Mouse (Mus musculus) CH12.LX (cell line): ENCODE measurements at regions not wholly inside any gene's neighbourhood (a gene's known extent, or its start where the extent isn't known, plus 50 kb on each side); places are given as distances from the start of the nearest gene placed in this dataset.

Experiments
- DNase-seq: peaks from one replicate; pipeline ENCODE4 v3.0.0-alpha.2; 2013; ENCODE audit errors: extremely low read depth
- H3K27ac ChIP-seq: 2 replicates; pipeline ENCODE4 v1.5.1; 2012; ENCODE audit warnings: low read depth, mild to moderate bottlenecking, control low read depth, moderate library complexity; ENCODE audit not compliant: insufficient read depth
- H3K27me3 ChIP-seq: replicated peaks from 2 replicates; pipeline ENCODE3; 2012; ENCODE audit warnings: inconsistent platforms
- H3K36me3 ChIP-seq, 2 experiments: replicated peaks in 1 of 2; 2 replicates each; pipeline versions ENCODE3 to v1.6.1; 2012; ENCODE audit warnings: inconsistent platforms in 1 of 2, low read length in 1 of 2, mild to moderate bottlenecking in 1 of 2, mixed read lengths in 1 of 2, moderate library complexity in 1 of 2; ENCODE audit not compliant: control insufficient read depth in 1 of 2, insufficient read depth in 1 of 2
- H3K4me1 ChIP-seq, 2 experiments: 2 replicates each; pipeline ENCODE4 v1.6.1; 2012; ENCODE audit warnings: inconsistent platforms in 1 of 2, moderate library complexity in 1 of 2; ENCODE audit not compliant: insufficient read depth in 2 of 2, control insufficient read depth in 1 of 2
- H3K4me2 ChIP-seq: 2 replicates; pipeline ENCODE4 v1.6.1; 2012; ENCODE audit warnings: low read depth, mild to moderate bottlenecking, control low read depth; ENCODE audit not compliant: poor library complexity, insufficient read depth, severe bottlenecking
- H3K4me3 ChIP-seq, 3 experiments: fragments of 150-350 bp in 1 of 3; sonication (generic) in 1 of 3; replicated peaks in 1 of 3; 2 replicates each; pipeline versions ENCODE3 to v1.5.1; 2011 to 2012; ENCODE audit warnings: low read depth in 2 of 3, low read length in 2 of 3, mild to moderate bottlenecking in 2 of 3, moderate library complexity in 2 of 3, control low read depth in 1 of 3, improper control_type of control experiment in 1 of 3, inconsistent platforms in 1 of 3, mixed read lengths in 1 of 3; ENCODE audit not compliant: poor library complexity in 1 of 3
- H3K79me2 ChIP-seq: replicated peaks from 2 replicates; pipeline ENCODE4 v1.6.1; 2012; ENCODE audit warnings: mild to moderate bottlenecking, moderate library complexity; ENCODE audit not compliant: control insufficient read depth, poor library complexity, insufficient read depth, severe bottlenecking; ENCODE audit errors: extremely low read depth
- H3K9ac ChIP-seq: 2 replicates; pipeline ENCODE4 v1.6.1; 2012; ENCODE audit warnings: low read depth, mild to moderate bottlenecking, control low read depth, moderate library complexity; ENCODE audit not compliant: insufficient read depth
- H3K9me3 ChIP-seq: replicated peaks from 2 replicates; pipeline ENCODE3; 2012; ENCODE audit warnings: low read length, inconsistent platforms, mixed read lengths
- BHLHE40 ChIP-seq: IDR thresholded peaks from 2 replicates; pipeline ENCODE4 v1.6.1; 2011; ENCODE audit warnings: mild to moderate bottlenecking, low read depth, low read length, improper control_type of control experiment
- CHD2 ChIP-seq: IDR thresholded peaks from 2 replicates; pipeline ENCODE4 v1.6.1; 2011; ENCODE audit warnings: low read length, improper control_type of control experiment
- CTCF ChIP-seq, 2 experiments: IDR thresholded peaks in 1 of 2; conservative IDR thresholded peaks in 1 of 2; 2 replicates each; pipeline ENCODE4 v1.5.1; 2011 to 2012; ENCODE audit warnings: low read depth in 2 of 2, low read length in 2 of 2, improper control_type of control experiment in 1 of 2, inconsistent platforms in 1 of 2, mild to moderate bottlenecking in 1 of 2, moderate library complexity in 1 of 2
- E2F4 ChIP-seq: IDR thresholded peaks from 2 replicates; pipeline ENCODE4 v1.6.1; 2011; ENCODE audit warnings: low read depth, low read length, improper control_type of control experiment; ENCODE audit not compliant: insufficient replicate concordance
- MEF2A ChIP-seq: IDR thresholded peaks from 2 replicates; pipeline ENCODE4 v1.6.1; 2014; ENCODE audit warnings: low read depth, mild to moderate bottlenecking, inconsistent platforms, low read length, improper control_type of control experiment, borderline replicate concordance
- PAX5 ChIP-seq: IDR thresholded peaks from 2 replicates; pipeline ENCODE4 v1.6.1; 2012; ENCODE audit warnings: low read length, inconsistent platforms, mixed read lengths
- POLR2A ChIP-seq: IDR thresholded peaks from 2 replicates; pipeline ENCODE4 v1.6.1; 2011; ENCODE audit warnings: low read depth, mild to moderate bottlenecking, improper control_type of control experiment, low read length
- RAD21 ChIP-seq: IDR thresholded peaks from 2 replicates; pipeline ENCODE4 v1.6.1; 2011; ENCODE audit warnings: low read depth, mild to moderate bottlenecking, low read length, improper control_type of control experiment, moderate library complexity
- SMC3 ChIP-seq: IDR thresholded peaks from 2 replicates; pipeline ENCODE4 v1.6.1; 2011; ENCODE audit warnings: low read depth, low read length, improper control_type of control experiment
- TBP ChIP-seq: conservative IDR thresholded peaks from 2 replicates; pipeline ENCODE4 v1.6.1; 2011; ENCODE audit warnings: low read depth, low read length, improper control_type of control experiment
- TCF12 ChIP-seq: IDR thresholded peaks from 2 replicates; pipeline ENCODE4 v1.6.1; 2014; ENCODE audit warnings: low read depth, mild to moderate bottlenecking, inconsistent platforms, low read length, improper control_type of control experiment
- UBTF ChIP-seq: IDR thresholded peaks from 2 replicates; pipeline ENCODE4 v1.6.1; 2012; ENCODE audit warnings: low read depth, mild to moderate bottlenecking, inconsistent platforms, low read length, improper control_type of control experiment, moderate library complexity
- USF1 ChIP-seq: IDR thresholded peaks from 2 replicates; pipeline ENCODE4 v1.6.1; 2014; ENCODE audit warnings: low read depth, mild to moderate bottlenecking, inconsistent platforms, low read length, improper control_type of control experiment
- ZKSCAN1 ChIP-seq: IDR thresholded peaks from 2 replicates; pipeline ENCODE4 v1.6.1; 2012; ENCODE audit warnings: low read depth, inconsistent platforms, low read length, improper control_type of control experiment, borderline replicate concordance
- dilution Hi-C: fragments of 300-500 bp; cut with MboI; formaldehyde crosslinking; loops from 2 replicates; pipeline ENCODE4 v1.14.3; 2020; ENCODE audit warnings: low sequenced_read_pairs; ENCODE audit not compliant: extremely low pct_unique_long_range_greater_than_20kb, extremely low pct_ligation_motif_present
- in situ Hi-C: fragments of 300-500 bp; cut with MboI; formaldehyde crosslinking; loops from 3 replicates; pipeline ENCODE4 v1.14.3; 2019; ENCODE audit warnings: low sequenced_read_pairs, low pct_ligation_motif_present, low pct_unique_long_range_greater_than_20kb, mixed read lengths

DNA sequence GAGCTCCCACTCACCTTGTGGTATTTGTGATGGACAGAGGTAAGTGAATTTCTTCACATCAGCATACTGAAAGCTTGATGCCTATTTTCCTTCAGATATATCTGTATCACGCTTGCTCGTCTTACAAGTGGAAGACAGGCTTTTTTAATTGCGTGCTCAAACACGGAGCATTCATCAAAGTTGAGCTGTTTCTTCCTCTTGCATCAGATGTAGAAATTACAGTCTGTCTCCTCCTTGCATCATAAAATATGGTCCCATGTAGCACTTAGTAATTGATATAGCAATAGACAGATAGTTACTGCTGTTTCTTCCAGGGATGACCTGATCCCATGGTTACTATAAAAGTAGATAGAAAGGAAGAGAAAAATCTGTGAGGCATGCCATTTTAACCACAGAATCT lies 97.5 kb upstream of the Pard3b start:
- no peak overlapping the region for H3K9ac ChIP-seq
- no peak for DNase-seq
- no peak overlapping the region for H3K4me2 ChIP-seq
- H3K9me3 ChIP-seq = no peaks in the 10 kb centered on the region
- no peak for TF ChIP-seq POLR2A
- no peak overlapping the region for H3K4me3 ChIP-seq
- no peaks in the 10 kb centered on the region for H3K4me1 ChIP-seq
- in situ Hi-C loops = no loop called here
- H3K79me2 ChIP-seq = no peaks in the 10 kb centered on the region
- no peaks in the 10 kb centered on the region for H3K27me3 ChIP-seq
- H3K36me3 ChIP-seq = no peaks in the 10 kb centered on the region
- H3K27ac ChIP-seq = no peak overlapping the region
- dilution Hi-C loops = no loop called here

DNA sequence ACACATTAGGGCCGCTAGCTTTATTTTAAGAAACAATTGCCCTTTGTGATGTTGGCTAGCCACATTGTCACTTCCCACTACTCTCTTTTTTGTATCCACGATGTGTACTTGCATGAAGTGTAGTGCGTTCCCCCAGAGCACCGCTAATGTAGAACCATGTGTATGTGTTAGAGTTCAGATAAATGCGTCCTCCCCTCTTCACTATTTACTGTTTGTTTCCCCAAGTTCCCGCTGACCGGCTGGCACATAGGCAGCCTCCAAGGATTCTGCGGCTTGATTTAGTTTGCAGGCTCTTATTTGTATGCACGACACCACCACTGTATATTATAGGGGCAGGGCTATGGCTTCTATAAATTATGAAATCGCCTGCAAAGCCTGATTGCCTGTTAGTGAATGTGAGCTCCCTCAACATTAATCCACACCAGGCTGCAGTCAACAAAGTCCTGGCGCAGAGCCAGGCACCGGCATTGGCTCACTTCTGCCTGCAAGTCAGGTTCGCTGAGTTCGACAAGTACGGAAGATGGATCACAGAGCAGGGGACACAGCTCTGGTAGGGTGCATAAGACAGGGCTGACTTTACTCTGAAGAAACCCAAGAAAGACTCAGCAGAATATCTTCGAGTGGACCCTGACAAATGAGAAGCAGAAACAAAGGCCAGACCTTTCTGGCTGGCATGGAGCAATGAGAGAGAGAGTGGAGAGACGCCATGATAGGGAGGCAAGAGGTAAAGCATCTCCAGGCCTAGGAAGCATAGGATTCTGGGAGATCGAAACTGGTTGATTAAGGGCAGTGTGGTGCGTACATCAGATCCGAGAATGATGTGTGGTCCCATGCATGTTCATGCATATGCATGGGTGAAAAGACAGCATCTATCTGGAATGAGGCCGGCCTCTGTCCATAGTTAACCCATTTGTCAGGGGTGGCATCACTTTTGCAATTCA lies 85.8 kb upstream of the Pard3b start:
- Histone ChIP-seq H3K27ac (no peak overlapping the region), H3K9me3 (no peaks in the 10 kb centered on the region), H3K4me3 (no peak overlapping the region), H3K9ac (no peak overlapping the region), H3K36me3 (no peaks in the 10 kb centered on the region), H3K79me2 (no peaks in the 10 kb centered on the region), H3K27me3 (no peaks in the 10 kb centered on the region), H3K4me2 (no peak overlapping the region), H3K4me1 (no peaks in the 10 kb centered on the region)
- in situ Hi-C loops = no loop called here
- no peak for DNase-seq
- TF ChIP-seq CTCF (conservative IDR thresholded peaks at IDR 0.05 in 1 of 2, IDR thresholded peaks at IDR 0.05 in 1 of 2; ENCODE audit: low read depth in 2 of 2, low read length in 2 of 2) (no peak), SMC3 (no peak), TCF12 (no peak), ZKSCAN1 (no peak), POLR2A (no peak), UBTF (no peak), PAX5 (no peak), BHLHE40 (no peak), CHD2 (no peak), TBP (no peak), RAD21 (no peak), E2F4 (no peak), MEF2A (no peak), USF1 (no peak)
- dilution Hi-C loops = no loop called here
